Mouse (Mus musculus): ENCODE measurements around the gene Fadd. TPM values are rescaled to one million over a fixed set of nuclear protein-coding genes. Genes with fewer than 3 reads are reported as not detected.

Fadd gene
- polyA plus RNA-seq, 1 experiment from 2014 or later = 4.0 TPM

- H3K4me2 ChIP-seq (ENCODE audit: low read length) = no peak overlapping the region
- H3K9me3 ChIP-seq (replicated peaks; ENCODE audit: control insufficient read depth, low read length, poor library complexity, severe bottlenecking) = no peaks in the 10 kb centered on the region
- ATAC-seq = no peak
- 86% methylated on average over 4 of the region's 4 CpGs for WGBS
- H3K4me1 ChIP-seq (ENCODE audit: control insufficient read depth, insufficient read depth, low read length) = no peaks in the 10 kb centered on the region
- H3K27me3 ChIP-seq (ENCODE audit: control insufficient read depth, insufficient read depth, low read depth, low read length) = no peaks in the 10 kb centered on the region
- H3K36me3 ChIP-seq (ENCODE audit: control insufficient read depth, insufficient read depth, low read length) = no peaks in the 10 kb centered on the region
- H3K4me3 ChIP-seq (ENCODE audit: low read depth, low read length) = no peak overlapping the region
- no peak overlapping the region for H3K27ac ChIP-seq (ENCODE audit: low read length)
- H3K9ac ChIP-seq (ENCODE audit: low read depth, low read length) = no peak overlapping the region
Measured at GRCm38 (mm10) chr7:144612829-144613228, 30.6 kb upstream of the Fadd start.

GRCm38 (mm10) chr7:144612351-144612750 is 30.1 kb upstream of the Fadd start:
- no peak for ATAC-seq
- WGBS = 83% methylated on average over 4 of the region's 4 CpGs
- no peaks in the 10 kb centered on the region for H3K4me1 ChIP-seq (ENCODE audit: control insufficient read depth, insufficient read depth, low read length)

GRCm38 (mm10) chr7:144611595-144611994 is 29.3 kb upstream of the Fadd start:
- Histone ChIP-seq H3K9ac (ENCODE audit: low read depth, low read length) (no peak overlapping the region), H3K9me3 (replicated peaks; ENCODE audit: control insufficient read depth, low read length, poor library complexity, severe bottlenecking) (no peaks in the 10 kb centered on the region), H3K4me2 (ENCODE audit: low read length) (no peak overlapping the region), H3K27me3 (ENCODE audit: control insufficient read depth, insufficient read depth, low read depth, low read length) (no peaks in the 10 kb centered on the region), H3K27ac (ENCODE audit: low read length) (no peak overlapping the region), H3K4me3 (ENCODE audit: low read depth, low read length) (no peak overlapping the region), H3K4me1 (ENCODE audit: control insufficient read depth, insufficient read depth, low read length) (no peaks in the 10 kb centered on the region), H3K36me3 (ENCODE audit: control insufficient read depth, insufficient read depth, low read length) (no peaks in the 10 kb centered on the region)
- 94% methylated on average over 16 of the region's 16 CpGs for WGBS
- ATAC-seq = no peak

More at GRCm38 (mm10) chr7:144612351-144612750, 30.1 kb upstream of the Fadd start:
- H3K9ac ChIP-seq (ENCODE audit: low read depth, low read length) = no peak overlapping the region
- no peak overlapping the region for H3K4me2 ChIP-seq (ENCODE audit: low read length)
- H3K36me3 ChIP-seq (ENCODE audit: control insufficient read depth, insufficient read depth, low read length) = no peaks in the 10 kb centered on the region
- no peak overlapping the region for H3K27ac ChIP-seq (ENCODE audit: low read length)
- no peaks in the 10 kb centered on the region for H3K9me3 ChIP-seq (replicated peaks; ENCODE audit: control insufficient read depth, low read length, poor library complexity, severe bottlenecking)
- no peaks in the 10 kb centered on the region for H3K27me3 ChIP-seq (ENCODE audit: control insufficient read depth, insufficient read depth, low read depth, low read length)
- H3K4me3 ChIP-seq (ENCODE audit: low read depth, low read length) = no peak overlapping the region

- Histone ChIP-seq H3K4me3 (ENCODE audit: low read depth, low read length) (no peak overlapping the region), H3K4me1 (ENCODE audit: control insufficient read depth, insufficient read depth, low read length) (no peaks in the 10 kb centered on the region), H3K9me3 (replicated peaks; ENCODE audit: control insufficient read depth, low read length, poor library complexity, severe bottlenecking) (no peaks in the 10 kb centered on the region), H3K27ac (ENCODE audit: low read length) (no peak overlapping the region), H3K36me3 (ENCODE audit: control insufficient read depth, insufficient read depth, low read length) (no peaks in the 10 kb centered on the region), H3K27me3 (ENCODE audit: control insufficient read depth, insufficient read depth, low read depth, low read length) (no peaks in the 10 kb centered on the region), H3K4me2 (ENCODE audit: low read length) (no peak overlapping the region), H3K9ac (ENCODE audit: low read depth, low read length) (no peak overlapping the region)
- no peak for ATAC-seq
- 82% methylated on average over 7 of the region's 7 CpGs for WGBS
Measured at GRCm38 (mm10) chr7:144609568-144609967, 27.3 kb upstream of the Fadd start.

- Histone ChIP-seq H3K9me3 (replicated peaks; ENCODE audit: control insufficient read depth, low read length, poor library complexity, severe bottlenecking) (no peaks in the 10 kb centered on the region), H3K36me3 (ENCODE audit: control insufficient read depth, insufficient read depth, low read length) (no peaks in the 10 kb centered on the region), H3K4me3 (ENCODE audit: low read depth, low read length) (no peak overlapping the region), H3K9ac (ENCODE audit: low read depth, low read length) (no peak overlapping the region), H3K4me1 (ENCODE audit: control insufficient read depth, insufficient read depth, low read length) (no peaks in the 10 kb centered on the region), H3K27ac (ENCODE audit: low read length) (no peak overlapping the region), H3K27me3 (ENCODE audit: control insufficient read depth, insufficient read depth, low read depth, low read length) (no peaks in the 10 kb centered on the region), H3K4me2 (ENCODE audit: low read length) (no peak overlapping the region)
- WGBS = 93% methylated on average over 15 of the region's 15 CpGs
- no peak for ATAC-seq
Measured at GRCm38 (mm10) chr7:144607862-144608261, 25.6 kb upstream of the Fadd start.

GRCm38 (mm10) chr7:144604735-144605134 is 22.5 kb upstream of the Fadd start:
- Histone ChIP-seq H3K4me1 (ENCODE audit: control insufficient read depth, insufficient read depth, low read length) (no peaks in the 10 kb centered on the region), H3K4me3 (ENCODE audit: low read depth, low read length) (no peak overlapping the region), H3K27ac (ENCODE audit: low read length) (no peak overlapping the region), H3K36me3 (ENCODE audit: control insufficient read depth, insufficient read depth, low read length) (no peaks in the 10 kb centered on the region), H3K9ac (ENCODE audit: low read depth, low read length) (no peak overlapping the region), H3K9me3 (replicated peaks; ENCODE audit: control insufficient read depth, low read length, poor library complexity, severe bottlenecking) (no peaks in the 10 kb centered on the region), H3K27me3 (ENCODE audit: control insufficient read depth, insufficient read depth, low read depth, low read length) (no peaks in the 10 kb centered on the region), H3K4me2 (ENCODE audit: low read length) (no peak overlapping the region)
- ATAC-seq = no peak
- 87% methylated on average over 4 of the region's 4 CpGs for WGBS

- no peaks in the 10 kb centered on the region for H3K9me3 ChIP-seq (replicated peaks; ENCODE audit: control insufficient read depth, low read length, poor library complexity, severe bottlenecking)
- no peaks in the 10 kb centered on the region for H3K27me3 ChIP-seq (ENCODE audit: control insufficient read depth, insufficient read depth, low read depth, low read length)
- WGBS = 92% methylated on average over 2 of the region's 2 CpGs
- ATAC-seq = no peak
- no peak overlapping the region for H3K4me2 ChIP-seq (ENCODE audit: low read length)
- H3K4me3 ChIP-seq (ENCODE audit: low read depth, low read length) = no peak overlapping the region
- H3K9ac ChIP-seq (ENCODE audit: low read depth, low read length) = no peak overlapping the region
- no peaks in the 10 kb centered on the region for H3K36me3 ChIP-seq (ENCODE audit: control insufficient read depth, insufficient read depth, low read length)
- H3K4me1 ChIP-seq (ENCODE audit: control insufficient read depth, insufficient read depth, low read length) = no peaks in the 10 kb centered on the region
- no peak overlapping the region for H3K27ac ChIP-seq (ENCODE audit: low read length)
Measured at GRCm38 (mm10) chr7:144604291-144604690, 22.0 kb upstream of the Fadd start.

GRCm38 (mm10) chr7:144600333-144600900 is 18.2 kb upstream of the Fadd start:
- Histone ChIP-seq H3K9ac (ENCODE audit: low read depth, low read length) (no peak overlapping the region), H3K4me3 (ENCODE audit: low read depth, low read length) (no peak overlapping the region), H3K36me3 (ENCODE audit: control insufficient read depth, insufficient read depth, low read length) (no peaks in the 10 kb centered on the region), H3K27me3 (ENCODE audit: control insufficient read depth, insufficient read depth, low read depth, low read length) (no peaks in the 10 kb centered on the region), H3K4me2 (ENCODE audit: low read length) (no peak overlapping the region), H3K4me1 (ENCODE audit: control insufficient read depth, insufficient read depth, low read length) (no peaks in the 10 kb centered on the region), H3K27ac (ENCODE audit: low read length) (no peak overlapping the region), H3K9me3 (replicated peaks; ENCODE audit: control insufficient read depth, low read length, poor library complexity, severe bottlenecking) (no peaks in the 10 kb centered on the region)
- no peak for ATAC-seq
- 19% methylated on average over 6 of the region's 6 CpGs for WGBS

- 81% methylated on average over 3 of the region's 3 CpGs for WGBS
- no peak overlapping the region for H3K4me3 ChIP-seq (ENCODE audit: low read depth, low read length)
- H3K36me3 ChIP-seq (ENCODE audit: control insufficient read depth, insufficient read depth, low read length) = no peaks in the 10 kb centered on the region
- H3K4me1 ChIP-seq (ENCODE audit: control insufficient read depth, insufficient read depth, low read length) = no peaks in the 10 kb centered on the region
- H3K9ac ChIP-seq (ENCODE audit: low read depth, low read length) = no peak overlapping the region
- ATAC-seq = no peak
- no peak overlapping the region for H3K4me2 ChIP-seq (ENCODE audit: low read length)
- no peaks in the 10 kb centered on the region for H3K9me3 ChIP-seq (replicated peaks; ENCODE audit: control insufficient read depth, low read length, poor library complexity, severe bottlenecking)
- H3K27me3 ChIP-seq (ENCODE audit: control insufficient read depth, insufficient read depth, low read depth, low read length) = no peaks in the 10 kb centered on the region
- no peak overlapping the region for H3K27ac ChIP-seq (ENCODE audit: low read length)
Measured at GRCm38 (mm10) chr7:144589508-144589907, 7.2 kb upstream of the Fadd start.

Measured in midbrain, embryonic 16.5 days (tissue).